Mouse (Mus musculus) hindbrain, embryonic 15.5 days (tissue): Measurements from ENCODE around the gene Ear1. TPM values are rescaled to one million over a fixed set of nuclear protein-coding genes. Genes with fewer than 3 reads are reported as not detected.
"Not testable (repeated sequence)": the region's sequence is repeated elsewhere in the genome, so short reads cannot be mapped to it uniquely, and the experiment has no call there.

Experiments
- ATAC-seq: fragments of 200-750 bp; cut with Nextera tagmentation; 2 replicates; pipeline ENCODE4 v1.8.0; 2017; ENCODE audit warnings: low read depth, moderate number of reproducible peaks, moderate TSS enrichment; ENCODE audit not compliant: low FRiP score
- H3K27ac ChIP-seq: fragments of 300-500 bp; sonication (generic); replicated peaks from 2 replicates; pipeline ENCODE4 v1.5.1; 2015; ENCODE audit warnings: mild to moderate bottlenecking, inconsistent platforms
- H3K27me3 ChIP-seq: fragments of 300-500 bp; sonication (generic); 2 replicates; pipeline ENCODE4 v1.6.1; 2015; ENCODE audit warnings: control low read depth, inconsistent platforms
- H3K36me3 ChIP-seq: fragments of 300-500 bp; sonication (generic); 2 replicates; pipeline ENCODE4 v1.6.1; 2015; ENCODE audit warnings: control low read depth, inconsistent platforms
- H3K4me1 ChIP-seq: fragments of 300-500 bp; sonication (generic); replicated peaks from 2 replicates; pipeline ENCODE4 v1.6.1; 2015; ENCODE audit warnings: control low read depth, inconsistent platforms
- H3K4me2 ChIP-seq: fragments of 300-500 bp; sonication (generic); 2 replicates; pipeline ENCODE4 v1.6.1; 2015; ENCODE audit warnings: moderate library complexity, mild to moderate bottlenecking, inconsistent platforms
- H3K4me3 ChIP-seq: fragments of 300-500 bp; sonication (generic); 2 replicates; pipeline ENCODE4 v1.5.1; 2015; ENCODE audit warnings: mild to moderate bottlenecking, inconsistent platforms
- H3K9ac ChIP-seq: fragments of 300-500 bp; sonication (generic); 2 replicates; pipeline ENCODE4 v1.6.1; 2015; ENCODE audit warnings: inconsistent platforms
- H3K9me3 ChIP-seq: fragments of 300-500 bp; sonication (generic); 2 replicates; pipeline ENCODE4 v1.6.1; 2016; ENCODE audit warnings: control low read depth, inconsistent platforms
- WGBS: fragments of 180-500 bp; shearing (Covaris S2); methylation state at CpG from one replicate; pipeline ENCODE4 v1.1.7; 2015; 5-methylcytosine and 5-hydroxymethylcytosine counted together
- polyA plus RNA-seq: library from polyadenylated mRNA; unstranded; fragments of >200 nt; fragmentation: Nextera tagmentation; extraction: Ambion mirVana; gene quantifications from 2 replicates; pipeline ENCODE4 v1.2.1, GENCODE M21; 2015

The Ear1 gene
- polyA plus RNA-seq, 1 experiment from 2014 or later: not detected

- not testable (repeated sequence) for H3K27ac ChIP-seq, H3K9ac ChIP-seq, H3K36me3 ChIP-seq, H3K9me3 ChIP-seq, ATAC-seq, H3K4me1 ChIP-seq, H3K27me3 ChIP-seq, H3K4me3 ChIP-seq, H3K4me2 ChIP-seq
- 88% methylated on average over 5 of the region's 5 CpGs for WGBS
These were observed 81.5 kb downstream of the Ear1 start for GRCm38 (mm10) chr14:43793811-43794210.

GRCm38 (mm10) chr14:43784645-43785044 lies 90.7 kb downstream of the Ear1 start, which contains the start of gene Gm8180:
Gene Gm8180 (minus strand): TSS chr14:43784745.
- not testable (repeated sequence) for H3K4me3 ChIP-seq, H3K27ac ChIP-seq, H3K4me2 ChIP-seq, H3K4me1 ChIP-seq, H3K27me3 ChIP-seq, H3K9ac ChIP-seq, H3K9me3 ChIP-seq, ATAC-seq, H3K36me3 ChIP-seq
- 87% methylated on average over 3 of the region's 3 CpGs for WGBS

Other genes starting within 250 kb of the Ear1 start
- not detected in 2 replicates for gene Gm8165, start 198.3 kb downstream of the Ear1 start, polyA plus RNA-seq
- gene Gm7324, start 177.7 kb downstream of the Ear1 start, polyA plus RNA-seq: 0.64 and 0.94 TPM in 2 replicates
- gene Gm16506, start 148.0 kb downstream of the Ear1 start, polyA plus RNA-seq: not detected in 2 replicates
- gene Gm6526, start 127.7 kb downstream of the Ear1 start, polyA plus RNA-seq: not detected in 2 replicates
- not detected in 2 replicates for gene Gm8180, start 90.8 kb downstream of the Ear1 start, polyA plus RNA-seq
- gene Ear10, start 48.0 kb upstream of the Ear1 start, polyA plus RNA-seq: not detected in 2 replicates
- gene Gm8113, start 49.9 kb upstream of the Ear1 start, polyA plus RNA-seq: 5.5 and 6.0 TPM in 2 replicates
- gene Ang5, start 81.6 kb upstream of the Ear1 start, polyA plus RNA-seq: not detected in 2 replicates
- not detected in 2 replicates for gene Ang6, start 126.8 kb upstream of the Ear1 start, polyA plus RNA-seq
- gene Ear2, start 227.1 kb upstream of the Ear1 start, polyA plus RNA-seq: not detected in 2 replicates
- gene Gm3327, start 248.3 kb upstream of the Ear1 start, polyA plus RNA-seq: not detected in 2 replicates